Mouse (Mus musculus) gastrocnemius, postnatal 4 days (tissue): ENCODE results near the gene Specc1l. TPM values are rescaled to one million over a fixed set of nuclear protein-coding genes. Genes with fewer than 3 reads are reported as not detected.
"Not testable (repeated sequence)": the region's sequence is repeated elsewhere in the genome, so short reads cannot be mapped to it uniquely, and the experiment has no call there.

Experiments
- DNase-seq, 2 experiments: peaks; one replicate each; pipeline ENCODE4 v3.0.0; 2021 to 2022; ENCODE audit warnings: low spot score in 2 of 2, mixed read lengths in 2 of 2
- total RNA-seq, 2 experiments: library from RNA; stranded (reverse); gene quantifications; 2 replicates each; pipeline ENCODE4 v1.2.3; 2021

The Specc1l gene
- total RNA-seq, 2 experiments from 2014 or later = 46.0 to 49.7 TPM

DNA sequence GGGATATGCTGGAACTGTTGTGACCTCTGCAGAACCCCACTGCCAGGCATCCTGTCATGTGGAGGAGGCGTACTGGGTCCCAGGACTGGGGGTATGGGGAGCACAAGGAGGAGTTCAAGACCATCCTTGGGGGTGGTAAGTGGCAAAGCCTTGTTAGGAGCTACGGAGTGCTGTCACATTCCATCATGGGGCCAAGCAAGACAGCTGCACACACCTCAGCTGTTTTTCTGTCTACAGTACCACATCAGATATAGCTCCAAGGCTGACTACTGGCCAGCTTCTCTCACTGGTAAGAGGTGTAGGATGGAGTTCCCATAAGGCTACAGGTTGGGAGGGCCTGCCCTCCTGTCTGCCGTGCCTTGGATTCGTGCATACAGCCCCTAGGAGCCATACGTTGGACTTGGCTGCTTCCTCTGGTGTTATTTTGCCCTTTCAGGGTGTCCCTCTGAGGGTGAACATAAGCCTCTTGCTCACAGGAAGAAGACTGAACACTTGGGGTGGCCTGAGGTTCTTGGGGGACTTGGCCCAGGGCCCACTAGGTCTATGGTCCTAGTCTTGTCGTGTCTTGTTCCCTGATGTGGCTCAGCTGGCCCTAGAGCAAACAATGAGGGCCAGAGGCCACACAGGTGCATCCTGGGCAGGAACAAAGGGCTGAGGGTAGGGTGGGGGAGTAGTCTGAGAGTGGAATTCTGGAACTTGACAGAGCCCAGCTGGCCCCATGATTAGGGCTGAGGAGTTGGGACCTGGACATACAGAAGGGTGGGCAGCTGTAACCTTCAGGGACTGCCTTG lies 102.5 kb downstream of the Specc1l start:
- DNase-seq = no peak

DNA sequence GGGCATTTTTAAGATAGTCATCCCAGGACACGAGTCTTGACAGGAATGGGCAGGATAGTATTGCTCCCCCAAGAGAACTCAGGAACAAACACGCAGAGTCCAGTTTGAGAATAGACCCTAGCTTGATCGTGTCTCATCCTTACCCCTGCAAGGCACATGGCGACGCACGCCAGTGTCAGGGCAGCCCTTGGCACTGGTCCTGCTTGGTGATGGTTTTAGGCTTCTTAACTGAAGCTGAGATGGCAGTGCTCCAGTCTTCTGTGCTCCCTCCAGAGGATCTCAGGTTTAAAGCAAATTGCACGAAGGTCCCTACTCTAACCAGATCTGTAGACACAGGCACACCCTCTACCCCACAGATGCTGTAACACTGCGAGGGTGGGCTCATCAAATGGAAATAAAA lies 103.9 kb downstream of the Specc1l start:
- no peak for DNase-seq

DNA sequence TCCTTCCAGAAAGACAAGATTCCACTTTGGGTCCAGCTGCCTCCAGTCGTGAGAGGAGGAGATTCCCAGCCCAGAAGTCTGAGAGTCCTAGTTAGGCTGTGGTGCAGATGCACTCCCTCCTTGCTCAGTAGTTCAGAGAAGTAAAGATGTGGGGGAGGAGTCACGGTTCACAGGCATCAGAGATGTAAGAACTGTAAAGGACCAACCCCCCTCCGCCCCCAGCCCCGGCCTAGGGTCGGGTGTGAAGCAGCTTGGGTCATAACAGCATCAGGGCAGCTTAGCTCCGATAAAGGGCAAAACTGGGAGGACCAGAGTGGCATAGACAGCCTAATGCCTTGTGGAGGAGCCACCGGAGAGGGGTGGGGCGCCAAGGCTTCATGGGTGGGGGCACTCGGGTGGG lies 104.6 kb downstream of the Specc1l start:
- DNase-seq = no peak

DNA sequence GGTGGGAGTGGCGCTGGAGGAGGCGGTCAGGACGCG lies 104.8 kb downstream of the Specc1l start, which contains the start of gene Adora2a:
Gene Adora2a (plus strand): TSS at position 6 of the 36 bp plus-strand sequence.
- DNase-seq = no peak

DNA sequence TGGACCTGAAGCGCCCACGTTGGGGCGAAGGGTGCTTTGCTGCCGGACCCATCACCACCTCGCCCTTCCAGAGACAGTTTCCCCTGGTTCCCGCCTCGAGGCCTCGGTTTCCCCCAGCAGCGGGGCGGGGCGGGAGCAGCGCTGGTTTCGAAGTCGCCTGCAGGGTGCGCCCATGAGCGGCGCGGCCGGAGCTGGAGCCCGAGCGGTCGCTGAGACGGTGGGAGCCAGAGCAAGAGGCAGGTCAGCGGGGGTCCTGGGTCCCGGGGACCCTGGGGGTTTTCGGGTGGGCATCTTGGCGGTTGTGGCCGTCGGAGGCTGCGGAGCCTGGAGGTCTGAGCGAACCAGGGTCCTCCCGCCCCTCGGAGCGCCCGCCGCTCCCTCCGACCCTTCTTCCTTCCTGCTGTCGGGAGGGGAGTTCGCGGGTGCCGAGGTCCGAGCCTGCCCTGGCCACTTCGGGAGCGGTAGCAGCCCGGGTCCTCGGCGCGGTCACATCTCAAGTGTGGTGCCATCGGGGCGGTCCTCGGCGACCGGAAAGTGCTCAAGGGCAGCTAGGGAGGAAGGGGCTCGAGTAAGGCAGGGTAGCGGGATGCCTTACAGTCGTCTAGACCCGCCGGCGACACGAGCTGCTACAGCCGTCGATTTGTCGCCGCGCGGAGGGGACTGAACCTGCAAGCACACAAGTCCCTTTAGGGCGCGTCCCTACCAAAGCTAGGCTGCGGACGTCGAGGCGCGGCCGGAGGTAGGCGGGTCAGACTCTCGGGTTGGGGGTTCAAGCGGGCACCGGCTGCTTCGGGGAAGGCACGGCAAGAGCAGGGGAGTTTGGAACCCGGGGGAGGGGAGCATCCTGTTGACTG lies 105.3 kb downstream of the Specc1l start:
- peak; percentile 57 to 75 for DNase-seq

DNA sequence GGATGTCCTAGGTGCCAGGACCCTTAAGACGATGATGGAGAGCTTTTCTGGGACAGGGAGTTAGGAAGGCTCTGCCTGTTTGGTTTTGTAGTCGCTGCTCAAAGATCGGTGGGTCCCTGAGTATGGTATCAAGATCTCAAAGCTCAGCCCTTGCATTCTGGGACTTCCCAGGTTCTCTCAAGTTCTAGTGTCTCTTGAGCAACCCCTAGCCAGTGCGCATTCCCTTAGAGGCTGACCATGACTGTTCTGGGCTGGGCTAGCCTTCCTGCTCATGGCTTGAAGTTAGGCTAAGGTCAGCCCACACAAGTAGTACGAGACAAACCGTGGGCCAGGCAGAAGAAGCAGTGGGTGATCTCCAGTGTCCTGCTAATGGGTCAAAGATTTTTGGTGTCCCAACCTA lies 106.3 kb downstream of the Specc1l start:
- DNase-seq = no peak

DNA sequence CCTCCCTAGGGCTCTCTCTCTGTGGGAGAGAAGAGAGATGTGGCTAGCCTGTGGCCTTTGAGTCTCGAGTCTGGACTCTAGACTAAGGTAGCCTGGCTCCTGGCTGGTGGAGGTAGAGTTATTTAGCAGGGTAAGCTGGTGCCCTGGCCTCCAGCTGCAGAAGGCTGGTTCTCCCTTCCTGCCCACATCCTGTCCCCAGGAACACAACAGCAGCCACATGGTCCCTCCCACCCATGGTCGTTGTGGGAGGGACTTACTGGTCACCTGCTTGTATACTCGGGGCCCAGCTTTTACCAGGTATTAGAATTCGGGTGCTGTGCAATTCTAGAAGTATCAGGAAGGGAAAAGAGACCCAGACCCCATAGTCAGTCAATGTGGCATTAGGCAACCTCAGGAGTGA lies 108.4 kb downstream of the Specc1l start:
- no peak for DNase-seq

DNA sequence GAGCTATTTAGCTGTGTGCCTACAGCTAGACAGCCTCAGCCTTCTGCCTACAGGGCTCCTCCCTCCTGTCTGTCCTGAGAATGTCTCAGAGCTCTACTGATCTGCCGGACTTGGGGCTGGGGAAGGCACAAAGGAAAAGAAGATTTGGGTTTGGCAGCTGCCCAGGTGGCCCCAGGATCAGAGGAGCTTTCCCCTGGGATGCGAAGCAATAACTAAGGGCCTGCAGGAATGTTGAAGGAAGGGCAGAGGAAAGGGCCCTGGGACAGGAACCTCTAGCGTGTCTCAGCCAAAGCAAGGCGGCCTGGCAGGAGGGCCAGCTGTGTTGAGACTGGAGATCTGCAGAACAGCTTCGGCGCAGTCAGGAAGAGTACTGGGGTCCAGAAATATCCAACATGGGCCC lies 111.1 kb downstream of the Specc1l start:
- no peak for DNase-seq

DNA sequence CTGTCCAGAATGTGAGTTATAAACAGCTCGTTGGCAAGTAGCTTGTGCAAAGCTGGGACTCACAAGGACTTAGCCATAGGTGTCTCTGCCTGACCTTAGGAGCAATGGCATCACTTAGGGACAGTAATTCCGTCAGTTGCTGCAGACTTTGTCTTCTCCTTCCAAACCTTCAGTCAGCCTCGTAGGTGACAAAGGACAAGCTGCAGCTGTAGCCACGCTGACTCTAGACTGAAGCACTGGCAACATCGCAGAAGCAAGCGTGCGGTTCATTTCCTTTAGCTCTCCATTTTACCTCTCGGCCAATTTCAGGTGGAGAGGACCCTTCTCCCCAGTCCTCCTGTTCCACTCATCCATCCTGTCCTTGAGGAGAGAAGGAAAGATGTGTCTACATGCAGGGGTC lies 112.1 kb downstream of the Specc1l start:
- no peak for DNase-seq

DNA sequence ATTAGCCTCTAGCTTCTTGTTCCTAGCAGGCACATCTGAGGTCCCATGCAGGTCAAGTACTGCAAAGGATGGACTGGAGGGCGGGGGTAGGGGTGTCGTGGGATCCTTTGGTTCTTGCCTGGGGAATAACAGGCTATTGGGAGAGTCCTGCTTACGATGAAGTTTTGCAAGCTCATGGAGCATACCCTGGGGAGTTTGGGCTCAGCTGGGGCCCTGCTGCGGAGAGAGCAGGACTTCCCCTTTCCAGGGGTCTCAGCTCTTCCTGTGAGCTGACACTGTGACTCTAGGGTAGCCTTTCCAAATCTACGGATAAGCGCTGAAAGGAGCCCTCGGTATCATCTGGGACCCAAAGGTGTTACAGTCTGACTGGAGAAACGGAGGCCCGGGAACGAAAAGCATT lies 112.5 kb downstream of the Specc1l start:
- no peak for DNase-seq

DNA sequence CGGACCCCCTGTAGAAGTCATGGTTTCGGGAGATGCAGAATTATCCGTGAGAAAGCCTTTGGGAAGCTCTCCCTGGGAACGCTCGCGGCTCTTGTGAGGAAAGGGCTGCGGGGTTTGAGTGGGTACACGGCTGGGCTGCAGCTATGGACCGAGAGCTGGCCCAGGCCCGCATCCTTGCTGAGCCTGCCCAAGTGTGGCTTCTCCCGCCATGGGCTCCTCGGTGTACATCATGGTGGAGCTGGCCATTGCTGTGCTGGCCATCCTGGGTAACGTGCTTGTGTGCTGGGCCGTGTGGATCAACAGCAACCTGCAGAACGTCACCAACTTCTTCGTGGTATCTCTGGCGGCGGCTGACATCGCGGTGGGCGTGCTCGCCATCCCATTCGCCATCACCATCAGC lies 113.9 kb downstream of the Specc1l start:
- DNase-seq = no peak

DNA sequence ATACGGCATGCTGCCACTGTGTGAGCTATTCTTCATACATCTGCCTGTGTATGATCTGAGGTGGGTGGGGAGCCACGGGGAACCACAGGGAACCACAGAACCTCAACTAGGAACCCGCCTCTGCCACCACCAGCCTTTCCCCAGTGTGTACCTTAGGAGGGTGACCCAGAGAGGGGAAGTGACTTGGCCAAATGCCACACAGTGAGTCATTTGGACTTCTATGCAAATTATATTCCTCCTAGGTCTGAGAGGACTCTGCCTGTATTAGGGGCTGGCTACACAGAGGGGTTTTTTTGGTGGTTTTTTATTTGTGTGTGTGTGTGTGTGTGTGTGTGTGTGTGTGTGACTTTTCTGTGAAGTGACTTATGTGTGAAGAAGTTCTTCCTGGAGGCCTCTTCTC lies 114.7 kb downstream of the Specc1l start:
- no peak for DNase-seq

DNA sequence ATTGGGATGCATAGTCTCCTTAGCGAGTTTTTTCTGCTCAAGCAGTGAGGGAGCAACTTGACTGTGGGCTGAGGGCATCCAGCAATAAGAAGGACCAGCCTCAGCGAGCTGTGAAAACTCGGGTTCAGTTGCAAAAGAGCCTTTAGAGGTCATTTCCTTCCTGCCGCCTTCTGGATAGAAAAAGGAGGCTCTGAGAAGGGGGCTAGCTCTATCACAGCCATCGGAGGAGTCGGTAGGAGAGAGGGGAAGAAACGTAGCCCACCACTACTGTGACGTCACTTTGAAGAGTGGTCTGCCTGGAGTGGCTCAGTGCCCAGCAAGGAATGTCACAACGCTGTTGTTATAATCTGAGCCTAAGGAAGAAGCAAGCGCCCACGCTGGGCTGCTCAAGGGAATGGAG lies 115.2 kb downstream of the Specc1l start:
- no peak for DNase-seq

DNA sequence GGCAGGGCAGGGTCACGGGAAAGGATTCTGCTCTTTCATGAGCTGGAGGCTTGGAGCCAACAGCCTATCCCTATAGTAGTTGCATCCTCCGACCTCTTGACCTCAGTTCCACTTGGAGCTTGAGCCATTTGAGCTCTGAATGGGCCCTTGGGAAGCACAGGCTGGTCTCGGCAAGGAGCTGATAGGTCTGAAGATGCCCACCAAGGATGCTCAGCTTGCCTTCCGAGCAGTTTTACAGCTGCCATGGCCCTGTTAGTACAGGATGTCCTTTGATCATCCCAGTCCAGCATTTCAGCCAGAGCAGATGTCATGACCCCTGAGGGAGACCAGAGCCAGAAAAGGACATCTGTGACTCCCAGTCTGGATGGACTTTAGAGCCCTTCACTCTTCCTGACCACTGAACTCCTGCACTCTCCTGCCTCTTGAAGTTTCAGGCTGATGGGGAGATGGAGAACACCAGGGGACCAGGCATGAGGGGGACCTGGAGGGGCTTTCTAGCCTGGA lies 116.4 kb downstream of the Specc1l start:
- DNase-seq = no peak

DNA sequence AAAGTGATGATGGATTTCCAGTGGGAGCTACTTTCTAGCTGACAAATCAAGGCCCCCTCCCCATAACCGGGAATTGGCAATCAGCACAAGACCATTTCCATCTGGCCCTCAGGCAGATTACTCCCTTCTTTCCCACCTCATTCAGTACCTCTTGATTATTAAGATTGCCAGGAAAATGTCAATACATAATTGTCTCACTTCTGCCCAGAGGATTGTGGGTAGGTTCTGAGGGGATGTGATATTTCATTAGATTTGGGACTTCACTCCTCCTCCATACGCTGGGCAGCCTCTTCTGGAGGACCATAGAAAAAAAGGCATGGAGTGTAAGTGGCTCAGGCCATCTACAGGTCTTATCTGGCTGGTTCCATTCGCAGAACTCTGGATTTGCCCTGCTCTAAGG lies 120.4 kb downstream of the Specc1l start:
- DNase-seq = no peak

DNA sequence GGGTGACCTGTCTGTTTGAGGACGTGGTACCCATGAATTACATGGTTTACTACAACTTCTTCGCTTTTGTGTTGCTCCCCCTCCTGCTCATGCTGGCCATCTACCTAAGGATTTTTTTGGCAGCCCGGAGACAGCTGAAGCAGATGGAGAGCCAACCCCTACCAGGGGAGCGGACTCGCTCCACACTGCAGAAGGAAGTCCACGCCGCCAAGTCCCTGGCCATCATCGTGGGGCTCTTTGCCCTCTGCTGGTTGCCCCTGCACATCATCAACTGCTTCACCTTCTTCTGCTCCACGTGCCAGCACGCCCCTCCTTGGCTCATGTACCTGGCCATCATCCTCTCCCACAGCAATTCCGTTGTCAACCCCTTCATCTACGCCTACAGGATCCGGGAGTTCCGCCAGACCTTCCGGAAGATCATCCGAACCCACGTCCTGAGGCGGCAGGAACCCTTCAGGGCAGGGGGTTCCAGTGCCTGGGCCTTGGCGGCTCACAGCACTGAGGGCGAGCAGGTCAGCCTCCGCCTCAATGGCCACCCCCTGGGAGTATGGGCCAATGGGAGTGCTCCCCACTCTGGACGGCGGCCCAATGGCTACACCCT lies 121.4 kb downstream of the Specc1l start:
- DNase-seq = no peak

DNA sequence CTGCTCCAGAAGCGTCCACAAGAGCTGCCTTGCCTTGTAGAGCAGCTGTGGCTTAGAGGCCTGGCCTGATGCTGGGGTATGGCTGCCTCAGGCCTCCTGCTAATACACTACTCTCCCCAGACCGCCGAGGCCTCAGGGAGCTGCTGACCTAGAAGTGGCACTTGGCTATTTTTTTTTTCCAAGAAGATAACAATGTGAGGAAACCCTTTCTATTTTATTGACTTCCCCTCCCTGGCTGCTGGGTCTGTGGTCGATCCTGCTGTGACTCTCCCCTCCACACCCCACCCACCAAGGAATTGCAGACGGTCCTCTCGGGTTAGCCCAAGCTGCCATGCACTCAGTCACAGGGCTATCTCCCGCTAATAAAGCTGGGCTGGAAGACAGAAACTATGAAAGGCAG lies 122.3 kb downstream of the Specc1l start:
- DNase-seq = no peak

DNA sequence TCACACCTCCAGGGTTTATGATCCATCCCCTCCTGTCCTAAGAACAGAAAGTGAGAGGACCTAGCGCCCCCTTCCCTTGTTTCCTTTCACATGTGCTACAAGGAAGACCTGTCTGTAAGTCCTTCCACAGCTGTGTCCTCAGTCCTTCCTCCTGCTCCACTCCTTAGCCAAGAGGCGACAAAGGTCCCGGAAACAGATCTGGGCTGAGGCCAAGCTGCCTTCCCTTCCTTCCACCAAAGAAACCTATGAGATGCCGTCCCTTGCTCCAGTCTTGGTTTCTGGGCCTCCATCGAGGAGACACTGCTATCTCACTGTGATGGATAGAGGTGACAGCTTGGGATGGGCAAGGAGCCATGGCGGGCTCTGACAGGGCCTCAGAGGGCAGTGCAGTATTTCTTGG lies 123.2 kb downstream of the Specc1l start:
- no peak for DNase-seq

DNA sequence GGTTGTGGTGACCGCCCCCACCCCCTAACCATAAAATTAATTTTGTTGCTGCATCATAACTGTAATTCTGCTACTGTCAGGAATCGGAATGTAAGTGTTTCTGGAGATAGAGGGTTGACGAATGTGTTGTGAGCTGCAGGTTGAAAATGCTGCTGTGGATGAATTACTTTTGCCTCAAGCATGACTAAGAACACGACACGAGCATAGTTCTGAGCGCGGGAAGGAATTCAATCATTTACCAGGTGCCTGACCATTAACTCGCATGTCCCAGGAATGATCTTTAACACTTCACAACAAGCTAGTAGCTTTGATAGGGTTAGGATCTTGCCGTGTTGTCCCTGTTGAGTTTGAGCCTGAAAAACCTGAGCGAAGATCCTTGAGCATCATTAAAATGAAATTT lies 125.4 kb downstream of the Specc1l start:
- no peak for DNase-seq

DNA sequence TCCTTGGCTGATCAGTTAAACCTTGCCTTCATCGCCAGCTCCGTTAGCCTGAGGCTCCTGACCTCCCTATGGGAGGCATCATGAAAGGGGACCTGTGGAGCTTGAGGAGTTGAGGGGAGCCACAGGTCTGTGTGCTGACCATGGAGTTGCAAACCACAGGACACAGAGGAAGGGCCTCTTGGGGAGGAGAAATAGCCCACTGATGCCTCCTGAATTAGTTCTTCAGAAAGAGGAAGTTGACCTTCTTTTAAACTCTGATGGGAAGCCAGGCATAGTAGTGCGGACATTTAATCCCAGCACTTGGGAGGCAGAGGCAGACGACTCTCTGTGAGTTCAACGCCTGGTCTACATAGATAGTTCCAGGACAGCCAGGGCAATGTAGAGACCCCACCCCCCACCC lies 127.0 kb downstream of the Specc1l start:
- DNase-seq = no peak

DNA sequence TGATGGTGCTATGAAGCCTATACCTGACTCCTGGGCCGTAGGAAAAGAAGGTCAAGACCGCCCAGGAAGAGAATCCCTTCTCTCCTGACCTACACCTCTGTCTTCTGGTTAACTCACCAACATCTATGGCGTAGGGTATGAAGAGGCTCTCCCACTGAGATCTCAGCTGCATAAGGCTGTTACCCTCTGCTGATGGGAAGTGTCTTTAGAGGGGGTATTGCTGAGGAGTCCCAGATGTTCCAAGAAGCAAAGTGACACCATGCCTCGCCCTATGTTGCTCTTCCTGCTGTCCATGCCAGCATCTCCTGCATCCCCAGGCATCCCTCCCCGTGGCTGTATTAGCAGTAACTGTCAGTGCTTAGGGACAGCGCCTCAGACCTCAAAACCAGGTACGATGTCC lies 127.5 kb downstream of the Specc1l start:
- no peak for DNase-seq

DNA sequence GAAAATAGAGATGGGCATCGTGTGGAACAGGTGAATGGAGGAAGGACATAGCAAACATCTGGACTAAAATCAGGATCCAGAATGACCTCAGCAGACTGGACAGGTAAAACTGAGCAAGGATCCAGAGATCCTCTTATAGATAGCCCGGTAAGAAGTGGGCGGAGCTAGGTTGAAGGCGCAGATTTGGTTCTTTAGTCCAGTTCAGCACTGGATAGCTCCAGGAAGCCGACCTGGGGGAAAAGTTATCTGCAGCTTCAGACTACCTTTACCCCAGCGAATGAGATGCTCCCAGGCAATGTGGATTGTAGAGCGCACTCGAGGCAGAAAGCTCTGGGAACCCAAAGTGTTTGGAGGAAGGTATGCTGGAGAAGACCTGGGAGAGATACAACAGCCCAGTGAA lies 130.1 kb downstream of the Specc1l start:
- DNase-seq = no peak

DNA sequence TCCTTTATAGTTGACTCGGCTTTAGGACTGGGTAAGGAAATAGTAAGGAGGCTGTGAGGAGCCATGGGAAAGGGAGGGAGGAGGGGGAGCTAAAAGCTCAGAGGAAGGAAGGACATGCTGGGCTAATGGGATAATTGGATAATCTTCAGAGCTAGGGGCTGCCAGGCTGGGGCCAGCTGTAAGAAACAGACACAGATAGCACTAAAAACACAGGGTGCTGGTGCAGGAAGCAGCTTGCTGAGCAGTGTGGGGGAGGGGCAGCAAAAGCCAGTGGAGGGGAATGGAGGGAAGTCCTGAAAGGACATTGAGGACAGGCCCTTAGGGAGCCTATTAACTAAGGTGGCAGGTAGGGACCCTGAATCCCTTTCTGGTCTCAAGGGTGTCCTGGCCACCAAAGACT lies 132.7 kb downstream of the Specc1l start:
- not testable (repeated sequence) for DNase-seq
